Comparison of ENCODE assay signal across 25 mouse cellular contexts in genomic region chr15:70600762-70601489, GRCm38 (mm10).
DNase-seq lines count a peak whose midpoint lies in the region; ATAC-seq lines count a peak whose summit lies in the region.
"Had no signal": no experiment of that assay in that cellular context is flagged by ENCODE, and none has a peak within 500 bp of the region (broad histone marks: within the 10 kb centered on the region; RNA-seq: fewer than 3 reads in every experiment).

No protein-coding gene starts in this region.

- H3K27me3 ChIP-seq in intestine, embryonic 16.5 days (replicated peaks; ENCODE audit: control insufficient read depth, insufficient read depth, low read length), result no peaks in the 10 kb centered on the region
- H3K27me3 ChIP-seq in stomach, embryonic 14.5 days (ENCODE audit: control insufficient read depth, insufficient read depth, low read length), result no peaks in the 10 kb centered on the region
- H3K27me3 ChIP-seq: heart, embryonic 13.5 days; limb, embryonic 12.5 days; neural tube, embryonic 15.5 days had no signal

- H3K9me3 ChIP-seq in intestine, embryonic 16.5 days (ENCODE audit: control insufficient read depth, low read length), result no peaks in the 10 kb centered on the region
- no peaks in the 10 kb centered on the region for H3K9me3 ChIP-seq in stomach, embryonic 14.5 days (ENCODE audit: control insufficient read depth, low read depth, low read length)
- H3K9me3 ChIP-seq: heart, embryonic 13.5 days; limb, embryonic 12.5 days; midbrain, embryonic 10.5 days; neural tube, embryonic 15.5 days had no signal

- peak; percentile 1 for DNase-seq in lung, postnatal 25 days (ENCODE audit: low spot score)
- no peak for DNase-seq in lung, adult 18-20 months
- no peak for DNase-seq in gastrocnemius, postnatal 25 days
- no peak for DNase-seq in spleen, postnatal 4 days (ENCODE audit: low spot score in 2 of 2)
- DNase-seq: adrenal gland, adult 8-10 months; cerebellum, adult 18-20 months; cerebellum, postnatal 14 days; gastrocnemius, postnatal 36 days; heart, adult 2 months; heart, postnatal 14 days; kidney, adult 9 months; kidney, postnatal 14 days; layer of hippocampus, postnatal 36 days; liver, postnatal 0 days; thymus, postnatal 25 days had no signal

- no peak overlapping the region for H3K9ac ChIP-seq in intestine, embryonic 16.5 days (ENCODE audit: low read depth, low read length)
- no peak overlapping the region for H3K9ac ChIP-seq in stomach, embryonic 14.5 days (replicated peaks; ENCODE audit: low read depth, low read length)
- H3K9ac ChIP-seq: heart, embryonic 13.5 days; limb, embryonic 12.5 days; liver, postnatal 0 days; neural tube, embryonic 15.5 days had no signal

- no peaks in the 10 kb centered on the region for H3K36me3 ChIP-seq in intestine, embryonic 16.5 days (ENCODE audit: control insufficient read depth, insufficient read depth, low read length)
- H3K36me3 ChIP-seq in stomach, embryonic 14.5 days (ENCODE audit: control insufficient read depth, insufficient read depth, low read length), result no peaks in the 10 kb centered on the region
- H3K36me3 ChIP-seq: heart, embryonic 13.5 days; limb, embryonic 12.5 days; midbrain, embryonic 10.5 days; neural tube, embryonic 15.5 days had no signal

- no peaks in the 10 kb centered on the region for H3K4me1 ChIP-seq in intestine, embryonic 16.5 days (ENCODE audit: control insufficient read depth, insufficient read depth, low read length)
- H3K4me1 ChIP-seq in stomach, embryonic 14.5 days (ENCODE audit: control insufficient read depth, insufficient read depth, low read length), result no peaks in the 10 kb centered on the region
- H3K4me1 ChIP-seq: heart, embryonic 13.5 days; limb, embryonic 12.5 days; midbrain, embryonic 10.5 days; neural tube, embryonic 15.5 days had no signal

- 53% methylated on average over 2 of the region's 2 CpGs for WGBS in intestine, embryonic 16.5 days
- WGBS in stomach, embryonic 14.5 days, result 68% methylated on average over 2 of the region's 2 CpGs

- no peak overlapping the region for H3K4me3 ChIP-seq in intestine, embryonic 16.5 days (ENCODE audit: low read length)
- H3K4me3 ChIP-seq in stomach, embryonic 14.5 days (ENCODE audit: low read depth, low read length), result no peak overlapping the region
- H3K4me3 ChIP-seq: heart, adult 2 months; heart, embryonic 13.5 days; layer of hippocampus, adult 2 months; limb, embryonic 12.5 days; midbrain, embryonic 10.5 days; neural tube, embryonic 15.5 days had no signal

- H3K27ac ChIP-seq in intestine, embryonic 16.5 days (ENCODE audit: low read length), result no peak overlapping the region
- H3K27ac ChIP-seq in stomach, embryonic 14.5 days (ENCODE audit: low read length), result no peak overlapping the region
- H3K27ac ChIP-seq: heart, adult 2 months; heart, embryonic 13.5 days; layer of hippocampus, adult 2 months; limb, embryonic 12.5 days; midbrain, embryonic 10.5 days; neural tube, embryonic 15.5 days had no signal

- H3K4me2 ChIP-seq in intestine, embryonic 16.5 days (ENCODE audit: low read depth, low read length), result no peak overlapping the region
- H3K4me2 ChIP-seq in stomach, embryonic 14.5 days (replicated peaks; ENCODE audit: low read depth, low read length), result no peak overlapping the region
- H3K4me2 ChIP-seq: heart, embryonic 13.5 days; limb, embryonic 12.5 days; liver, embryonic 11.5 days; neural tube, embryonic 15.5 days had no signal

- ATAC-seq in intestine, embryonic 16.5 days, result peak; percentile 96
- peak; percentile 61; the same call in 1 of the 2 replicates for ATAC-seq in stomach, embryonic 14.5 days (ENCODE audit: insufficient number of reproducible peaks, insufficient read depth, low FRiP score, low read depth)
- no peak for ATAC-seq in megakaryocyte, adult 5-6 weeks (ENCODE audit: poor library complexity, severe bottlenecking)
- ATAC-seq: activated CD4-positive, CD25-positive, alpha-beta regulatory T cell, adult 4 months; liver, postnatal 0 days had no signal
